Comparison of ENCODE assay signal across 31 mouse cellular contexts in genomic region chr1:107515839-107516498, GRCm38 (mm10). TPM values are rescaled to one million over a fixed set of nuclear protein-coding genes. Genes with fewer than 3 reads are reported as not detected.
"Had no signal": no experiment of that assay in that cellular context is flagged by ENCODE, and none has a peak within 500 bp of the region (broad histone marks: within the 10 kb centered on the region; RNA-seq: fewer than 3 reads in every experiment).

No protein-coding gene starts in this region.

- ATAC-seq: hindbrain, postnatal 0 days; intestine, embryonic 16.5 days had no signal

- H3K4me1 ChIP-seq: heart, embryonic 10.5 days; heart, embryonic 12.5 days; hindbrain, embryonic 10.5 days; hindbrain, embryonic 12.5 days; hindbrain, embryonic 15.5 days; kidney, embryonic 15.5 days; limb, embryonic 10.5 days; limb, embryonic 12.5 days; liver, embryonic 13.5 days had no signal

- H3K9me3 ChIP-seq: heart, embryonic 10.5 days; heart, embryonic 12.5 days; hindbrain, embryonic 10.5 days; hindbrain, embryonic 12.5 days; hindbrain, embryonic 15.5 days; kidney, embryonic 15.5 days; limb, embryonic 10.5 days; limb, embryonic 12.5 days; liver, embryonic 13.5 days had no signal

- H3K9ac ChIP-seq: heart, embryonic 12.5 days; hindbrain, embryonic 12.5 days; hindbrain, embryonic 15.5 days; kidney, embryonic 15.5 days; limb, embryonic 12.5 days; liver, embryonic 13.5 days had no signal

- H3K27me3 ChIP-seq: heart, embryonic 12.5 days; hindbrain, embryonic 12.5 days; hindbrain, embryonic 15.5 days; kidney, embryonic 15.5 days; limb, embryonic 12.5 days; liver, embryonic 13.5 days had no signal

- H3K4me3 ChIP-seq: gastrocnemius, adult 2 months; heart, embryonic 10.5 days; heart, embryonic 12.5 days; hindbrain, embryonic 10.5 days; hindbrain, embryonic 12.5 days; hindbrain, embryonic 15.5 days; kidney, embryonic 15.5 days; layer of hippocampus, adult 2 months; left cerebral cortex, adult 2 months; limb, embryonic 10.5 days; limb, embryonic 12.5 days; liver, embryonic 13.5 days had no signal

- H3K36me3 ChIP-seq: heart, embryonic 10.5 days; heart, embryonic 12.5 days; hindbrain, embryonic 10.5 days; hindbrain, embryonic 12.5 days; hindbrain, embryonic 15.5 days; kidney, embryonic 15.5 days; limb, embryonic 10.5 days; limb, embryonic 12.5 days; liver, embryonic 13.5 days had no signal

- DNase-seq: gastrocnemius, adult 2 months; gastrocnemius, postnatal 10 days; gastrocnemius, postnatal 25 days; heart, adult 18-20 months; heart, postnatal 10 days; kidney, adult 11 months; kidney, adult 2 months; kidney, adult 9 months; kidney, postnatal 14 days; kidney, postnatal 36 days; liver; liver, embryonic 13.5 days had no signal

- H3K4me2 ChIP-seq: heart, embryonic 12.5 days; hindbrain, embryonic 12.5 days; hindbrain, embryonic 15.5 days; kidney, embryonic 15.5 days; limb, embryonic 12.5 days; liver, embryonic 11.5 days; liver, embryonic 13.5 days had no signal

- H3K27ac ChIP-seq: gastrocnemius, adult 2 months; heart, embryonic 10.5 days; hindbrain, embryonic 10.5 days; hindbrain, embryonic 12.5 days; hindbrain, embryonic 15.5 days; hindbrain, postnatal 0 days; kidney, embryonic 15.5 days; kidney, postnatal 0 days; layer of hippocampus, adult 2 months; left cerebral cortex, adult 2 months; limb, embryonic 10.5 days; limb, embryonic 12.5 days; liver, embryonic 13.5 days had no signal

RNA-seq across cellular contexts. Expression of gene Serpinb2, which starts 4.7 kb away (rescaled TPM):
- total RNA-seq: gastrocnemius, adult 2 months; gastrocnemius, postnatal 10 days; gastrocnemius, postnatal 25 days; layer of hippocampus, adult 2 months; layer of hippocampus, postnatal 10 days; layer of hippocampus, postnatal 25 days; left cerebral cortex, adult 2 months; left cerebral cortex, postnatal 36 days had no signal
- polyA plus RNA-seq: heart, embryonic 14.5 days; hindbrain, embryonic 12.5 days; hindbrain, embryonic 15.5 days; intestine, embryonic 14.5 days; kidney, postnatal 0 days had no signal
